Mouse (Mus musculus) lung, postnatal 0 days (tissue): ENCODE results near the gene Hoxc8.

ENCODE experiments used
- CTCF ChIP-seq: IDR thresholded peaks from 2 replicates; pipeline ENCODE4 v1.5.1; 2016; ENCODE audit warnings: antibody characterized with exemption, mild to moderate bottlenecking
- EP300 ChIP-seq: IDR thresholded peaks from 2 replicates; pipeline ENCODE4 v1.6.1; 2016; ENCODE audit warnings: antibody characterized with exemption, mild to moderate bottlenecking, control low read depth

GRCm38 (mm10) chr15:102975034-102975433 is 15.4 kb upstream of the Hoxc8 start:
- TF ChIP-seq CTCF, result no peak
- TF ChIP-seq EP300, result no peak
